Mouse (Mus musculus) kidney, embryonic 16.5 days (tissue): ENCODE measurements at regions not wholly inside any gene's neighbourhood (a gene's known extent, or its start where the extent isn't known, plus 50 kb on each side); places are given as distances from the start of the nearest gene placed in this dataset.

Experiments
- ATAC-seq: fragments of 200-750 bp; cut with Nextera tagmentation; 2 replicates; pipeline ENCODE4 v1.8.0; 2017; ENCODE audit warnings: moderate TSS enrichment; ENCODE audit not compliant: low FRiP score, low TSS enrichment
- H3K27ac ChIP-seq: fragments of 300-500 bp; sonication (generic); 2 replicates; pipeline ENCODE4 v1.5.1; 2014; ENCODE audit warnings: low read length
- H3K27me3 ChIP-seq: fragments of 300-500 bp; sonication (generic); 2 replicates; pipeline ENCODE4 v1.6.1; 2014; ENCODE audit warnings: low read length, control low read depth, mixed read lengths; ENCODE audit not compliant: insufficient read depth
- H3K36me3 ChIP-seq: fragments of 300-500 bp; sonication (generic); 2 replicates; pipeline ENCODE4 v1.6.1; 2014; ENCODE audit warnings: low read length, control low read depth, mixed read lengths; ENCODE audit not compliant: insufficient read depth
- H3K4me1 ChIP-seq: fragments of 300-500 bp; sonication (generic); 2 replicates; pipeline ENCODE4 v1.6.1; 2014; ENCODE audit warnings: low read length, control low read depth, mixed read lengths; ENCODE audit not compliant: insufficient read depth
- H3K4me2 ChIP-seq: fragments of 300-500 bp; sonication (generic); replicated peaks from 2 replicates; pipeline ENCODE4 v1.6.1; 2014; ENCODE audit warnings: low read depth, low read length
- H3K4me3 ChIP-seq: fragments of 300-500 bp; sonication (generic); 2 replicates; pipeline ENCODE4 v1.5.1; 2014; ENCODE audit warnings: mild to moderate bottlenecking, low read length
- H3K9ac ChIP-seq: fragments of 300-500 bp; sonication (generic); replicated peaks from 2 replicates; pipeline ENCODE4 v1.6.1; 2014; ENCODE audit warnings: low read length
- H3K9me3 ChIP-seq: fragments of 300-500 bp; sonication (generic); 2 replicates; pipeline ENCODE4 v1.6.1; 2016; ENCODE audit warnings: low read length, control low read depth
- WGBS: fragments of 180-500 bp; shearing (Covaris S2); extraction: QIAGEN DNeasy Blood & Tissue Kit; methylation state at CpG from one replicate; pipeline ENCODE4 v1.1.7; 2014; 5-methylcytosine and 5-hydroxymethylcytosine counted together

DNA sequence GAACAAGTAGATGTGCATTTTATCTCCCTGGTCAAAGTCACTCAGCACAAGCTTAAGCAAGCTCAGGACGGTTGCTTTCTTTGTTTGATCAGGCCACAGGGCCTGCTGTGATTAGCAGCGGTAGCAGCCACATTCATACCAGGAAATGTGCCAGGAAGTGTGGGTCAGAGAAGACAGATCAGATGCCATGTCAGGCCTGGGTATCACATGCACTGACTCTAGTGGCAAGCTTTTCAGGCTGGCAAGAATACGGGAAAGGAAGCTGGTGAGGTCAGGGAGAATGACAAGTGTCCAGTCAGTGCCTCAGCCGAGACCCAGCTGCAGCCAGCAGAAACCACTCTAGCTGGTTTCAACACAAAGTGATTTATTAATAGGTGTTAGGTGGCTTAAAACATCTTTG, 307.7 kb upstream of the Spred2 start:
- WGBS = 42% methylated on average over 4 of the region's 4 CpGs
- no peak overlapping the region for H3K4me3 ChIP-seq
- no peak for ATAC-seq
- no peaks in the 10 kb centered on the region for H3K9me3 ChIP-seq
- no peak overlapping the region for H3K4me2 ChIP-seq
- H3K27me3 ChIP-seq = no peaks in the 10 kb centered on the region
- no peak overlapping the region for H3K27ac ChIP-seq
- H3K36me3 ChIP-seq = no peaks in the 10 kb centered on the region
- H3K4me1 ChIP-seq = no peaks in the 10 kb centered on the region
- no peak overlapping the region for H3K9ac ChIP-seq

DNA sequence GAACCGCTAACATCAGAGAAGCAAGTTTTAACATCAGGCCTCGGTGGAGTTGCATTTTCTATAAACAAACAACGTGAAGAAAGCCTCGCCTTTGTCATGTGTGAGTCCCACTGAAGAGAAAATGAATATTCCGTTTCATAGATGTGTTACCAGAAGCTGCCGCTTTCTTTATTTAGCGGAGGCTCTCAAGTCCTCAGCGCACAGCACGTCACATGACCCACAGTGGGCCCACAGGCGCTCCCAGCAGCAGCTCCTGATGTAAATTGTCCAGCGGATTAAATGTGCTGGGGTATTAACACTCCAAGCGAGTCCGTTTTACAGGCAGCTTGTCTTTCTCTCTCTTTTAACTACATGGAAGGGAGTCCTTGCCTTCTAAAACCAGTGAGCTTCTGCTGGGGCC, 304.7 kb upstream of the Spred2 start:
- no peaks in the 10 kb centered on the region for H3K27me3 ChIP-seq
- no peak overlapping the region for H3K4me2 ChIP-seq
- no peak for ATAC-seq
- H3K27ac ChIP-seq = no peak overlapping the region
- H3K4me1 ChIP-seq = no peaks in the 10 kb centered on the region
- WGBS = 85% methylated on average over 13 of the region's 13 CpGs
- no peaks in the 10 kb centered on the region; the same call in 1 of the 2 replicates for H3K9me3 ChIP-seq
- no peak overlapping the region for H3K9ac ChIP-seq
- H3K36me3 ChIP-seq = no peaks in the 10 kb centered on the region
- H3K4me3 ChIP-seq = no peak overlapping the region

GRCm38 (mm10) chr11:19631055-19631695, 293.0 kb upstream of the Spred2 start:
- ATAC-seq = no peak
- Histone ChIP-seq H3K27me3 (no peaks in the 10 kb centered on the region), H3K4me1 (no peaks in the 10 kb centered on the region), H3K9me3 (no peaks in the 10 kb centered on the region), H3K9ac (no peak overlapping the region), H3K4me3 (no peak overlapping the region), H3K36me3 (no peaks in the 10 kb centered on the region), H3K4me2 (no peak overlapping the region), H3K27ac (no peak overlapping the region)
- WGBS = 86% methylated on average over 6 of the region's 6 CpGs

GRCm38 (mm10) chr11:19632477-19632876, 291.7 kb upstream of the Spred2 start:
- ATAC-seq = no peak

DNA sequence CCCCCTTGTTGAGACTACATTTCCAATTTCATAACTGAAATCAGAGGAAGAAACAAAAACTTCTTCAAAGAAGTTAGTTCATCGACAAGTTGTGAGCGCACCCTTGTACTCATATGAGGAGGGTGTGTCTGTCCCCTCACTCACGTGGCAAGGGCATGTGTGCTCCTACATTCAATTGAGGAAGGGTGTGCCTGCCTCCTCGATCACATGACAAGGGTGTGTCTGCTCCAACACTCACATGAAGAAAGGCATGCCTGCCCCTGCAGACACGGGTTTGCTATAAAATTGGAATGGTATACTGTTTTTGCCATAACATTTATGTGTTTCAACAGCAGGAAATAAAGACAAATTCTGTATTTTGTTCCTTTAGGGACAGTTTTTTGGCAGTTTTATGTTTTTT, 290.6 kb upstream of the Spred2 start:
- Histone ChIP-seq H3K4me1 (no peaks in the 10 kb centered on the region), H3K4me2 (no peak overlapping the region), H3K27me3 (no peaks in the 10 kb centered on the region), H3K9ac (no peak overlapping the region), H3K4me3 (no peak overlapping the region), H3K27ac (no peak overlapping the region), H3K36me3 (no peaks in the 10 kb centered on the region), H3K9me3 (no peaks in the 10 kb centered on the region)
- ATAC-seq = no peak
- 90% methylated on average over 5 of the region's 5 CpGs for WGBS

More at GRCm38 (mm10) chr11:19632477-19632876, 291.7 kb upstream of the Spred2 start:
- Histone ChIP-seq H3K27me3 (no peaks in the 10 kb centered on the region), H3K9me3 (no peaks in the 10 kb centered on the region), H3K9ac (no peak overlapping the region), H3K27ac (no peak overlapping the region), H3K4me1 (no peaks in the 10 kb centered on the region), H3K4me2 (no peak overlapping the region), H3K4me3 (no peak overlapping the region), H3K36me3 (no peaks in the 10 kb centered on the region)
- WGBS = 73% methylated on average over 5 of the region's 5 CpGs

DNA sequence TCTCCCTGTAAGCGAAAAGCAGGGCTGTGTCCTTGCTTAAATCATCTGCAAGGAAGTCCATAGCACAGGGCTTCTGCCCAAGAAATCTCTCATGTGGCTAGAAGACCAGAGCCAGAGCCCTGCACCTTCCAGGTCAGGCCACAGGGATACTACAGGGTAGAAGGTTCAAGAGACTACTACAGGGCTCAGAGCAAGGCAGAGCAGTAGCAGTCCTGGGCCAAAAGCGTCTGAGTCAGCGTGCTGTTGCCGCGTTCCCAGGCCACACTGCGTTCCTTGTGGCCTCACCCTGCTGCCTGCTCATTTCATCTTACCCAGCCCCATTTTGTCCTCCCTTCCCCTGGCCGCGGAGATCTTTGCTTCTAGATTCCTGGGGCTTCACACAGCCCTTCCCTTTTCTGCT, 283.0 kb upstream of the Spred2 start:
- 0 out of 2 replicates have a peak, but pooled peaks cover 6% of the 10 kb centered on the region for H3K4me1 ChIP-seq
- no peak overlapping the region for H3K9ac ChIP-seq
- H3K27me3 ChIP-seq = no peaks in the 10 kb centered on the region
- peak overlapping the region; percentile 11; the same call in 1 of the 2 replicates for H3K27ac ChIP-seq
- H3K4me3 ChIP-seq = no peak overlapping the region
- H3K4me2 ChIP-seq = no peak overlapping the region
- 0 out of 2 replicates have a peak, but pooled peaks have one; percentile 35 for ATAC-seq
- no peaks in the 10 kb centered on the region for H3K36me3 ChIP-seq
- no peaks in the 10 kb centered on the region for H3K9me3 ChIP-seq
- 56% methylated on average over 8 of the region's 8 CpGs for WGBS

- no peaks in the 10 kb centered on the region for H3K9me3 ChIP-seq
- 74% methylated on average over 7 of the region's 7 CpGs for WGBS
- no peak overlapping the region for H3K4me2 ChIP-seq
- H3K36me3 ChIP-seq = no peaks in the 10 kb centered on the region
- ATAC-seq = no peak
- no peak overlapping the region for H3K9ac ChIP-seq
- no peaks in the 10 kb centered on the region for H3K27me3 ChIP-seq
- no peak overlapping the region for H3K4me3 ChIP-seq
- H3K27ac ChIP-seq = no peak overlapping the region
- H3K4me1 ChIP-seq = 0 out of 2 replicates have a peak, but pooled peaks cover 6% of the 10 kb centered on the region
Measured at GRCm38 (mm10) chr11:19644116-19644795, 279.9 kb upstream of the Spred2 start.

GRCm38 (mm10) chr11:19645106-19645505, 279.1 kb upstream of the Spred2 start:
- Histone ChIP-seq H3K36me3 (no peaks in the 10 kb centered on the region), H3K27me3 (no peaks in the 10 kb centered on the region), H3K4me3 (no peak overlapping the region), H3K9ac (no peak overlapping the region), H3K4me2 (no peak overlapping the region), H3K4me1 (0 out of 2 replicates have a peak, but pooled peaks cover 6% of the 10 kb centered on the region), H3K27ac (no peak overlapping the region), H3K9me3 (no peaks in the 10 kb centered on the region)
- ATAC-seq = no peak
- WGBS = 82% methylated on average over 5 of the region's 5 CpGs

DNA sequence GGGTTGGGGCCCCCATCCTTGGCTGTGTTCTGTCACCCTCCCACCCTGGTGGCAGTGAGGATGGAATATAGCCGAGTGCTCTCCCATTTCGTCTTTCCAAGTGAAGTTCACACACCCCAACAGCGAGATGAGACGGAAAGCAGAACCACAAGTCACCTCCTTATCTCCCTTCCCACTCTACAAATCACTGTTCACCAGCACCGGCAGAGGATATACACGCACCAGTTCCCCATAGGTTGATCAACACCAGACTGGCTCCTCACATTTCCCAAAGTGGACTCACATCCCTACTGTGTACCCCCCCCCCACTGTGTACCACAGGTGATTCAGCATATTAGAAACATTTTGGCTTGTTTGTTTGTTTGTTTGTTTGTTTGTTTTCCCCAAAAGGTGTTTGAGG, 272.7 kb upstream of the Spred2 start:
- Histone ChIP-seq H3K4me3 (no peak overlapping the region), H3K36me3 (no peaks in the 10 kb centered on the region), H3K4me2 (no peak overlapping the region)

DNA sequence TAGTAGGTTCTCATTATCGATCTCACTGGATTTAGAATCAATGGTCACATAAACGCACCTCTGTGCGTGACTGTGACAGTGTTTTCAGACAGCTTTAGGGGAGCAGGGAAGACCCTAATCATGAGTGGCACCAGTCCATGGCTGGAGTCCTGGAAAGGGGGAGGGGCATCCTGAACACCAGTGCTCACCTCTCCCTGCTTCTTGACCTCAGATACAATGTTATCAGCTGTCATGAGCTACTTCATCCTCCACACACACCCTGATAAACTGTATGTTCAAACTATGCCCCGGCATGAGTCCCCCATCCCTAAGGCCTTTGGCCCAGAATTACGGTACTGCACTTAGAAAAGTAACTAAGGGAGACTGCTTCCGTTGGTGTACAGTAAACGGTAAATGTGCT, 272.2 kb upstream of the Spred2 start:
- Histone ChIP-seq H3K9me3 (no peaks in the 10 kb centered on the region), H3K36me3 (no peaks in the 10 kb centered on the region), H3K4me1 (no peaks in the 10 kb centered on the region), H3K27ac (no peak overlapping the region), H3K9ac (no peak overlapping the region), H3K4me3 (no peak overlapping the region), H3K4me2 (no peak overlapping the region), H3K27me3 (no peaks in the 10 kb centered on the region)
- ATAC-seq = no peak
- 91% methylated on average over 7 of the region's 7 CpGs for WGBS

More for the DNA sequence above, 272.7 kb upstream of the Spred2 start:
- ATAC-seq = no peak
- no peak overlapping the region for H3K27ac ChIP-seq
- H3K27me3 ChIP-seq = no peaks in the 10 kb centered on the region
- no peak overlapping the region for H3K9ac ChIP-seq
- WGBS = 91% methylated on average over 6 of the region's 6 CpGs
- no peaks in the 10 kb centered on the region for H3K9me3 ChIP-seq
- H3K4me1 ChIP-seq = no peaks in the 10 kb centered on the region
